Mouse (Mus musculus) forebrain, embryonic 14.5 days (tissue): ENCODE measurements around the gene Gm16451. TPM values are rescaled to one million over a fixed set of nuclear protein-coding genes. Genes with fewer than 3 reads are reported as not detected.
"Not testable (repeated sequence)": the region's sequence is repeated elsewhere in the genome, so short reads cannot be mapped to it uniquely, and the experiment has no call there.

Experiments
- ATAC-seq: fragments of 200-750 bp; cut with Nextera tagmentation; 2 replicates; pipeline ENCODE4 v1.8.0; 2017; ENCODE audit warnings: mild to moderate bottlenecking, moderate library complexity
- DNase-seq: peaks from one replicate; pipeline ENCODE4 v3.0.0-alpha.2; 2015; ENCODE audit warnings: low spot score
- H3K27ac ChIP-seq: fragments of 300-500 bp; sonication (generic); 2 replicates; pipeline ENCODE4 v1.5.1; 2014; ENCODE audit warnings: low read depth, mild to moderate bottlenecking, control low read depth, low read length, moderate library complexity
- H3K27me3 ChIP-seq: fragments of 300-500 bp; sonication (generic); replicated peaks from 2 replicates; pipeline ENCODE4 v1.6.1; 2014; ENCODE audit warnings: low read length, control low read depth, mixed read lengths; ENCODE audit not compliant: control insufficient read depth, insufficient read depth
- H3K36me3 ChIP-seq: fragments of 300-500 bp; sonication (generic); 2 replicates; pipeline ENCODE4 v1.6.1; 2014; ENCODE audit warnings: low read length, control low read depth; ENCODE audit not compliant: control insufficient read depth, insufficient read depth
- H3K4me1 ChIP-seq: fragments of 300-500 bp; sonication (generic); 2 replicates; pipeline ENCODE4 v1.6.1; 2014; ENCODE audit warnings: antibody characterized with exemption, low read length, control low read depth; ENCODE audit not compliant: control insufficient read depth, insufficient read depth
- H3K4me2 ChIP-seq: fragments of 300-500 bp; sonication (generic); 2 replicates; pipeline ENCODE4 v1.6.1; 2014; ENCODE audit warnings: mild to moderate bottlenecking, control low read depth, low read length
- H3K4me3 ChIP-seq: fragments of 300-500 bp; sonication (generic); 2 replicates; pipeline ENCODE4 v1.5.1; 2014; ENCODE audit warnings: low read depth, low read length, control low read depth
- H3K9ac ChIP-seq: fragments of 300-500 bp; sonication (generic); 2 replicates; pipeline ENCODE4 v1.6.1; 2014; ENCODE audit warnings: mild to moderate bottlenecking, low read length, control low read depth, moderate library complexity
- H3K9me3 ChIP-seq: fragments of 300-500 bp; sonication (generic); replicated peaks from 2 replicates; pipeline ENCODE4 v1.6.1; 2016; ENCODE audit warnings: low read length, control low read depth, mixed read lengths; ENCODE audit not compliant: control insufficient read depth
- WGBS: fragments of 180-500 bp; shearing (Covaris S2); extraction: QIAGEN DNeasy Blood & Tissue Kit; methylation state at CpG from one replicate; pipeline ENCODE4 v1.1.7; 2014; 5-methylcytosine and 5-hydroxymethylcytosine counted together
- polyA plus RNA-seq: library from polyadenylated mRNA; unstranded; fragments of >200 nt; fragmentation: Nextera tagmentation; extraction: Ambion mirVana; gene quantifications from 2 replicates; pipeline ENCODE4 v1.2.1, GENCODE M21; 2014

Gm16451 gene
- polyA plus RNA-seq: not detected in 2 replicates

DNA sequence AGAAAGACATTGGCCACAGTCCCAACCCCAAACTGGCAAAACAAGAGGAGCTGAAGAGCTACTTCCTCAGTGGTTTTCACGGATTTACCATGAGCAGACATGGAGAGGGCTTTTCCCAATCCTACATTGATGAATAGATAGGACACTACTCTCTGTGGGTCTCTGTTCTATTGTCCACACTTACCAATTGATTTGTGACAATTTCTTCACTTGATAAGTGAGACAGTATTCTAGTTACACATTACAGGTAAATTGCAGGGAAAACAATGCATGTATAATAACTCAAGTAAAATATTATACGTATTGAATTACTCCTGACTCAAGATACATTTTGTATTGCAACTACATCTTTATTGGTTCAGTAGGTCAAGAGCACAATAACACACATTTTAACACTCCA, at the start of gene Gm16451:
Gene Gm16451, minus strand, starts transcription at position 101 of the 400 bp plus-strand sequence.
- DNase-seq, H3K27me3 ChIP-seq, H3K36me3 ChIP-seq, ATAC-seq, H3K4me2 ChIP-seq, H3K9me3 ChIP-seq, H3K4me1 ChIP-seq, H3K27ac ChIP-seq, H3K9ac ChIP-seq, H3K4me3 ChIP-seq: not testable (repeated sequence)
- WGBS: no CpG with 5 or more reads among the region's 2 CpGs

DNA sequence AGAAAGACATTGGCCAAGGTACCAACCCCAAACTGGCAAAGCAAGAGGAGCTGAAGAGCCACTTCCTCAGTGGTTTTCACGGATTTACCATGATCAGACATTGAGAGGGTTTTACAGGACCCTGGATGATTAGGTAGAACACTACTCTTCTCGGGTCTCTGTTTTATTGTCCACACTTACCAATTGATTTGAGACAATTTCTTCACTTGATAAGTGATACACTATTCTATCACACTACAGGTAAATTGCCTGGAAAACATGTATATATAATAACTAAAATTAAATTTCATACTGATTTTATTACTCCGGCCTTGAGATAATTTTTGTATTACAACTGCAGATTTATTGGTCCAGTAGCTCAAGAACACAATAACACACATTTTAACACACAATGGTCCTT, 45.9 kb upstream of the Gm16451 start, which contains the start of gene Vmn1r142:
Gene Vmn1r142, minus strand, starts transcription at position 101 of the 400 bp plus-strand sequence.
- H3K9me3 ChIP-seq, H3K27me3 ChIP-seq, H3K36me3 ChIP-seq, H3K4me1 ChIP-seq, H3K27ac ChIP-seq, ATAC-seq, H3K9ac ChIP-seq, DNase-seq, H3K4me3 ChIP-seq, H3K4me2 ChIP-seq: not testable (repeated sequence)
- no CpG with 5 or more reads among the region's 3 CpGs for WGBS

DNA sequence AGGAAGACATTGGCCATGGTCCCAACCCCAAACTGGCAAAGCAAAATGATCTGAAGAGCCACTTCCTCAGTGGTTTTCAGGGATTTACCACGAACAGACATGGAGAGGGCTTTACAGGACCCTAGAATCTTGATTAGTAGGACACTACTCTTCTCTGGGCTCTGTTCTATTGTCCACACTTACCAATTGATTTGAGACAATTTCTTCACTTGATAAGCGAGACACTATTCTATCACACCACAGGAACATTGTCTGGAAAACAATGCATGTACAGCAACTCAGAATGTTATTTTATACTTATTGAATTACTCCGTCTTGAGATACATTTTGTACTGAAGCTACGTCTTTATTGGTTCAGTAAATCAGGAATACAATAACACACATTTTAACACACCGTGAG, 16.6 kb upstream of the Gm16451 start, which contains the start of gene Gm10666:
Gene Gm10666, minus strand, starts transcription at position 101 of the 400 bp plus-strand sequence.
- ATAC-seq, H3K36me3 ChIP-seq: not testable (repeated sequence)
- WGBS: no CpG with 5 or more reads among the region's 5 CpGs

DNA sequence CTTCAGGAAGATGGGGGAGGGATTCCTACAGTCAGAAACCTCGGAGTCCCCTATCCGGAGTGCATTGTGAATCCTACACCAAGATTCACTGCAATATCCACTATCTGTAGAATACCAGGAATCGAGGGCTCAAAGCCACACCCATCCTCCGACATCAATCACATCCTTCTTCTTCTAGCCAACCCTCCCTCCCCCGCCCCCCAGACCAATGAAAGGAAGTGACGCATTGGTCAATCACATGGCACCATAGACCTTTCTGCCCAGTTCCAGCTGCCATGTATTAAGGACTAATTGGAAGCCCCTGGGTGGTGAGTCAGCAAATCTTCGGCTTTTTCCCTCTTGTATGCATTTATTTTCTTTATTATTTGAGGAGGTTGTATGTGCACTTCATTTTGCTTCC, 49.3 kb downstream of the Gm16451 start, which contains the start of gene Vmn1r139:
Gene Vmn1r139, plus strand, starts transcription at position 301 of the 400 bp plus-strand sequence.
- H3K27ac ChIP-seq, H3K4me2 ChIP-seq, H3K4me1 ChIP-seq, DNase-seq, H3K4me3 ChIP-seq, H3K9me3 ChIP-seq, H3K36me3 ChIP-seq, H3K9ac ChIP-seq, ATAC-seq, H3K27me3 ChIP-seq: not testable (repeated sequence)
- no CpG with 5 or more reads among the region's 7 CpGs for WGBS

More for the DNA sequence above, 16.6 kb upstream of the Gm16451 start, which contains the start of gene Gm10666:
- H3K27me3 ChIP-seq, H3K4me1 ChIP-seq, H3K27ac ChIP-seq, H3K4me3 ChIP-seq, H3K4me2 ChIP-seq, DNase-seq, H3K9me3 ChIP-seq, H3K9ac ChIP-seq: not testable (repeated sequence)

Other genes with a start within 250 kb of the Gm16451 start
- gene Gm5891, start 197.0 kb downstream of the Gm16451 start, polyA plus RNA-seq: not detected in 2 replicates
- not detected in 2 replicates for gene Vmn1r137, start 123.7 kb downstream of the Gm16451 start, polyA plus RNA-seq
- gene Vmn1r138, start 89.3 kb downstream of the Gm16451 start, polyA plus RNA-seq: not detected in 2 replicates
- gene Gm6176, start 61.9 kb downstream of the Gm16451 start, polyA plus RNA-seq: not detected in 2 replicates
- not detected in 2 replicates for gene Vmn1r139, start 49.2 kb downstream of the Gm16451 start, polyA plus RNA-seq
- gene Gm10666, start 16.5 kb upstream of the Gm16451 start, polyA plus RNA-seq: not detected in 2 replicates
- gene Vmn1r142, start 45.8 kb upstream of the Gm16451 start, polyA plus RNA-seq: not detected in 2 replicates
- gene Vmn1r143, start 71.1 kb upstream of the Gm16451 start, polyA plus RNA-seq: not detected in 2 replicates
- not detected in 2 replicates for gene Gm8653, start 83.0 kb upstream of the Gm16451 start, polyA plus RNA-seq
- gene Gm8453, start 111.2 kb upstream of the Gm16451 start, polyA plus RNA-seq: not detected in 2 replicates
- not detected in 2 replicates for gene Gm4187, start 211.5 kb upstream of the Gm16451 start, polyA plus RNA-seq